17 mouse cellular contexts compared by ENCODE assay signal in the genomic region with DNA sequence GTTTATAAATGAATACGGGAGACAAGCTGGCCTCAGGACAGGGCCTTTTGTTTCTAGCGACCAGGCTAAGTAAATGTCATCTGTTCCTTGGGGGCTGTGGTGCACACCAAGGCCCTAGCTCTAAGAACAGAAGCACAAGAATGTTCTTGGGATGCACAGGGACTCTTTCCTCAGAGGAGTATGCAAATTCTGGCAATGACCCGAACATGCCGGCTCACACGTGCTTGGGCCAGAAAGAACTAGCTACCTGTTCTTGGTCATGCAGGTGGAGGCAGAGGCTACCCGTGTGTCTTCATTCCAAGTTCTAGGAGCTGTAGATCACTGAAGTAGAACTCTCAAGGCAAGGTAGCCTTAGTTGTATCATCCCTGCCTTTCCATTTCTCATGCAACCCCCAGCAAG. TPM values are rescaled to one million over a fixed set of nuclear protein-coding genes. Genes with fewer than 3 reads are reported as not detected.
"Had no signal": no experiment of that assay in that cellular context is flagged by ENCODE, and none has a peak within 500 bp of the region (broad histone marks: within the 10 kb centered on the region; RNA-seq: fewer than 3 reads in every experiment).

No protein-coding gene starts in this region.

- H3K9me3 ChIP-seq: limb, embryonic 12.5 days; limb, embryonic 15.5 days; midbrain, embryonic 12.5 days; midbrain, embryonic 15.5 days; neural tube, embryonic 12.5 days; neural tube, embryonic 15.5 days had no signal

- H3K36me3 ChIP-seq: limb, embryonic 12.5 days; midbrain, embryonic 12.5 days; midbrain, embryonic 15.5 days; neural tube, embryonic 12.5 days; neural tube, embryonic 15.5 days had no signal

- H3K27ac ChIP-seq: liver, embryonic 14.5 days; macrophage; midbrain, embryonic 12.5 days; midbrain, embryonic 15.5 days; neural tube, embryonic 12.5 days; neural tube, embryonic 15.5 days had no signal

- H3K27me3 ChIP-seq: midbrain, embryonic 15.5 days; neural tube, embryonic 12.5 days; neural tube, embryonic 15.5 days had no signal

- DNase-seq: layer of hippocampus, adult 9-11 months; liver, postnatal 0 days; lung, embryonic 14.5 days; right cerebral cortex, adult 18-20 months; right cerebral cortex, postnatal 14 days; right cerebral cortex, postnatal 4 days; thymus, adult 18-20 months; thymus, postnatal 36 days had no signal

- H3K4me3 ChIP-seq: limb, embryonic 12.5 days; limb, embryonic 15.5 days; midbrain, embryonic 12.5 days; midbrain, embryonic 15.5 days; neural tube, embryonic 12.5 days; neural tube, embryonic 15.5 days had no signal

RNA-seq across cellular contexts. Expression of a gene that starts 51.3 kb away (rescaled TPM):
- total RNA-seq: layer of hippocampus, adult 18-20 months had no signal
- polyA plus RNA-seq: macrophage; neural tube, embryonic 12.5 days had no signal
